Mouse (Mus musculus) liver, embryonic 14.5 days (tissue): ENCODE measurements around the gene Vwa1. TPM values are rescaled to one million over a fixed set of nuclear protein-coding genes. Genes with fewer than 3 reads are reported as not detected.

ENCODE experiments used
- ATAC-seq: fragments of 200-750 bp; cut with Nextera tagmentation; 2 replicates; pipeline ENCODE4 v1.8.0; 2017; ENCODE audit warnings: moderate number of reproducible peaks, mild to moderate bottlenecking, moderate library complexity; ENCODE audit not compliant: insufficient read depth
- DNase-seq, 3 experiments: peaks; one replicate each; pipeline ENCODE4 v3.0.0-alpha.2; 2012 to 2013; ENCODE audit warnings: low read depth in 3 of 3, low spot score in 3 of 3
- H3K27ac ChIP-seq: fragments of 300-500 bp; sonication (generic); 2 replicates; pipeline ENCODE4 v1.5.1; 2014; ENCODE audit warnings: moderate library complexity, mild to moderate bottlenecking, control low read depth, inconsistent platforms
- H3K27me3 ChIP-seq: fragments of 300-500 bp; sonication (generic); 2 replicates; pipeline ENCODE4 v1.6.1; 2014; ENCODE audit warnings: mild to moderate bottlenecking, low read length, moderate library complexity; ENCODE audit not compliant: control insufficient read depth, insufficient read depth
- H3K36me3 ChIP-seq: fragments of 300-500 bp; sonication (generic); replicated peaks from 2 replicates; pipeline ENCODE4 v1.6.1; 2014; ENCODE audit warnings: low read depth; ENCODE audit not compliant: control insufficient read depth, insufficient read depth
- H3K4me1 ChIP-seq, 2 experiments: fragments of 200-500 bp in 1 of 2; fragments of 300-500 bp in 1 of 2; sonication (generic) in 1 of 2; replicated peaks; 2 replicates each; pipeline ENCODE4 v1.6.1; 2012 to 2014; ENCODE audit warnings: antibody characterized with exemption in 1 of 2, inconsistent platforms in 1 of 2, low read length in 1 of 2; ENCODE audit not compliant: control insufficient read depth in 2 of 2, insufficient read depth in 2 of 2
- H3K4me2 ChIP-seq: fragments of 300-500 bp; sonication (generic); 2 replicates; pipeline ENCODE4 v1.6.1; 2014; ENCODE audit warnings: low read depth, mild to moderate bottlenecking, control low read depth, moderate library complexity
- H3K4me3 ChIP-seq, 2 experiments: fragments of 200-500 bp in 1 of 2; fragments of 300-500 bp in 1 of 2; sonication (generic) in 1 of 2; 2 replicates each; pipeline ENCODE4 v1.5.1; 2012 to 2014; ENCODE audit warnings: low read depth in 2 of 2, low read length in 2 of 2, mild to moderate bottlenecking in 2 of 2, control low read depth in 1 of 2, inconsistent platforms in 1 of 2, moderate library complexity in 1 of 2; ENCODE audit not compliant: insufficient read depth in 1 of 2
- H3K9ac ChIP-seq: fragments of 300-500 bp; sonication (generic); replicated peaks from 2 replicates; pipeline ENCODE4 v1.6.1; 2014; ENCODE audit warnings: mild to moderate bottlenecking, control low read depth, moderate library complexity
- H3K9me3 ChIP-seq: fragments of 300-500 bp; sonication (generic); 2 replicates; pipeline ENCODE4 v1.6.1; 2016; ENCODE audit warnings: low read length, mixed read lengths; ENCODE audit not compliant: control insufficient read depth
- CTCF ChIP-seq: IDR thresholded peaks from 2 replicates; pipeline ENCODE4 v1.5.1; 2016; ENCODE audit warnings: antibody characterized with exemption, low read depth, control low read depth
- EP300 ChIP-seq: IDR thresholded peaks from 2 replicates; pipeline ENCODE4 v1.6.1; 2016; ENCODE audit warnings: antibody characterized with exemption, low read depth
- WGBS: fragments of 180-500 bp; shearing (Covaris S2); extraction: QIAGEN DNeasy Blood & Tissue Kit; methylation state at CpG from one replicate; pipeline ENCODE4 v1.1.7; 2014; ENCODE audit not compliant: insufficient replicate concordance; 5-methylcytosine and 5-hydroxymethylcytosine counted together
- polyA plus RNA-seq, 2 experiments: library from polyadenylated mRNA; depleted of rRNA in 1 of 2; stranded (reverse) in 1 of 2; unstranded in 1 of 2; fragments of >200 nt; fragmentation: Nextera tagmentation in 1 of 2; extraction: Ambion mirVana in 1 of 2; gene quantifications; 2 replicates each; pipeline versions ENCODE4 v1.2.1 to v1.2.3; 2012 to 2014

Vwa1 gene
- polyA plus RNA-seq, 2 experiments = 0.15 to 0.19 TPM

- H3K9me3 ChIP-seq = no peaks in the 10 kb centered on the region
- peaks cover 26% of the 10 kb centered on the region for H3K27me3 ChIP-seq
- H3K9ac ChIP-seq = no peak overlapping the region
- no peak for TF ChIP-seq CTCF
- TF ChIP-seq EP300 = no peak
- H3K36me3 ChIP-seq = no peaks in the 10 kb centered on the region
- peaks cover 0 to 2% of the 10 kb centered on the region in 2 experiments; a peak in 1 of 4 replicates for H3K4me1 ChIP-seq
- H3K4me2 ChIP-seq = peak overlapping the region; percentile 60
- 39% methylated on average over 9 of the region's 9 CpGs for WGBS
- DNase-seq (no peak), ATAC-seq (no peak)
- H3K27ac ChIP-seq = no peak overlapping the region
- no peak overlapping the region for H3K4me3 ChIP-seq
Measured at GRCm38 (mm10) chr4:155774971-155775740, 658 bp upstream of the Vwa1 start.

- peak overlapping the region; percentile 60 for H3K4me2 ChIP-seq
- TF ChIP-seq EP300 = no peak
- TF ChIP-seq CTCF = no peak
- H3K9ac ChIP-seq = no peak overlapping the region
- H3K36me3 ChIP-seq = no peaks in the 10 kb centered on the region
- H3K27me3 ChIP-seq = peaks cover 26% of the 10 kb centered on the region
- no peaks in the 10 kb centered on the region for H3K9me3 ChIP-seq
- no peak overlapping the region for H3K4me3 ChIP-seq
- no peak for ATAC-seq
- peaks cover 0 to 4% of the 10 kb centered on the region in 2 experiments; a peak in 1 of 4 replicates for H3K4me1 ChIP-seq
- WGBS = 30% methylated on average over 5 of the region's 5 CpGs
- no peak overlapping the region for H3K27ac ChIP-seq
- no peak for DNase-seq
Measured at GRCm38 (mm10) chr4:155773335-155774078, 991 bp downstream of the Vwa1 start.

- no peaks in the 10 kb centered on the region for H3K9me3 ChIP-seq
- WGBS = 68% methylated on average over 13 of the region's 13 CpGs
- no peak overlapping the region for H3K27ac ChIP-seq
- ATAC-seq (no peak), DNase-seq (no peak)
- H3K4me1 ChIP-seq = peaks cover 0 to 4% of the 10 kb centered on the region in 2 experiments; a peak in 1 of 4 replicates
- TF ChIP-seq EP300 (no peak), CTCF (no peak)
- H3K27me3 ChIP-seq = peaks cover 26% of the 10 kb centered on the region
- no peaks in the 10 kb centered on the region for H3K36me3 ChIP-seq
- H3K4me2 ChIP-seq = no peak overlapping the region
- no peak overlapping the region for H3K4me3 ChIP-seq
- no peak overlapping the region for H3K9ac ChIP-seq
Measured at GRCm38 (mm10) chr4:155772786-155773185, 1.7 kb downstream of the Vwa1 start.

GRCm38 (mm10) chr4:155771706-155772105 lies 2.8 kb downstream of the Vwa1 start:
- Histone ChIP-seq H3K4me3 (no peak overlapping the region), H3K4me1 (0 out of 4 replicates have a peak, but pooled peaks cover 0 to 4% of the 10 kb centered on the region in 2 experiments), H3K4me2 (no peak overlapping the region), H3K27ac (no peak overlapping the region), H3K27me3 (peaks cover 26% of the 10 kb centered on the region), H3K36me3 (no peaks in the 10 kb centered on the region), H3K9ac (no peak overlapping the region), H3K9me3 (no peaks in the 10 kb centered on the region)
- TF ChIP-seq CTCF = no peak
- TF ChIP-seq EP300 = no peak
- DNase-seq = no peak
- no peak for ATAC-seq
- 63% methylated on average over 2 of the region's 2 CpGs for WGBS

GRCm38 (mm10) chr4:155770626-155771025 lies 3.9 kb downstream of the Vwa1 start:
- DNase-seq = no peak
- peaks cover 24% of the 10 kb centered on the region for H3K27me3 ChIP-seq
- ATAC-seq = no peak
- 47% methylated on average over 24 of the region's 24 CpGs for WGBS
- no peaks in the 10 kb centered on the region for H3K36me3 ChIP-seq
- no peak overlapping the region for H3K9ac ChIP-seq
- no peaks in the 10 kb centered on the region for H3K9me3 ChIP-seq
- H3K27ac ChIP-seq = no peak overlapping the region
- 0 out of 4 replicates have a peak, but pooled peaks cover 0 to 4% of the 10 kb centered on the region in 2 experiments for H3K4me1 ChIP-seq
- TF ChIP-seq CTCF = no peak
- no peak for TF ChIP-seq EP300
- peak overlapping the region; percentile 86 for H3K4me2 ChIP-seq
- H3K4me3 ChIP-seq = peak overlapping the region in 1 of 2 experiments; percentile 55; a peak in 2 of 4 replicates
